Mouse (Mus musculus) CH12.LX (cell line): ENCODE results near the gene Pola2. TPM values are rescaled to one million over a fixed set of nuclear protein-coding genes. Genes with fewer than 3 reads are reported as not detected.

Source experiments
- DNase-seq: peaks from one replicate; pipeline ENCODE4 v3.0.0-alpha.2; 2013; ENCODE audit errors: extremely low read depth
- H3K27ac ChIP-seq: 2 replicates; pipeline ENCODE4 v1.5.1; 2012; ENCODE audit warnings: low read depth, mild to moderate bottlenecking, control low read depth, moderate library complexity; ENCODE audit not compliant: insufficient read depth
- H3K27me3 ChIP-seq: replicated peaks from 2 replicates; pipeline ENCODE3; 2012; ENCODE audit warnings: inconsistent platforms
- H3K36me3 ChIP-seq, 2 experiments: replicated peaks in 1 of 2; 2 replicates each; pipeline versions ENCODE3 to v1.6.1; 2012; ENCODE audit warnings: inconsistent platforms in 1 of 2, low read length in 1 of 2, mild to moderate bottlenecking in 1 of 2, mixed read lengths in 1 of 2, moderate library complexity in 1 of 2; ENCODE audit not compliant: control insufficient read depth in 1 of 2, insufficient read depth in 1 of 2
- H3K4me1 ChIP-seq, 2 experiments: 2 replicates each; pipeline ENCODE4 v1.6.1; 2012; ENCODE audit warnings: inconsistent platforms in 1 of 2, moderate library complexity in 1 of 2; ENCODE audit not compliant: insufficient read depth in 2 of 2, control insufficient read depth in 1 of 2
- H3K4me2 ChIP-seq: 2 replicates; pipeline ENCODE4 v1.6.1; 2012; ENCODE audit warnings: low read depth, mild to moderate bottlenecking, control low read depth; ENCODE audit not compliant: poor library complexity, insufficient read depth, severe bottlenecking
- H3K4me3 ChIP-seq, 3 experiments: fragments of 150-350 bp in 1 of 3; sonication (generic) in 1 of 3; replicated peaks in 1 of 3; 2 replicates each; pipeline versions ENCODE3 to v1.5.1; 2011 to 2012; ENCODE audit warnings: low read depth in 2 of 3, low read length in 2 of 3, mild to moderate bottlenecking in 2 of 3, moderate library complexity in 2 of 3, control low read depth in 1 of 3, improper control_type of control experiment in 1 of 3, inconsistent platforms in 1 of 3, mixed read lengths in 1 of 3; ENCODE audit not compliant: poor library complexity in 1 of 3
- H3K79me2 ChIP-seq: replicated peaks from 2 replicates; pipeline ENCODE4 v1.6.1; 2012; ENCODE audit warnings: mild to moderate bottlenecking, moderate library complexity; ENCODE audit not compliant: control insufficient read depth, poor library complexity, insufficient read depth, severe bottlenecking; ENCODE audit errors: extremely low read depth
- H3K9ac ChIP-seq: 2 replicates; pipeline ENCODE4 v1.6.1; 2012; ENCODE audit warnings: low read depth, mild to moderate bottlenecking, control low read depth, moderate library complexity; ENCODE audit not compliant: insufficient read depth
- H3K9me3 ChIP-seq: replicated peaks from 2 replicates; pipeline ENCODE3; 2012; ENCODE audit warnings: low read length, inconsistent platforms, mixed read lengths
- CHD1 ChIP-seq: IDR thresholded peaks from 2 replicates; pipeline ENCODE4 v1.6.1; 2012; ENCODE audit warnings: low read depth, low read length, improper control_type of control experiment, inconsistent platforms
- CHD2 ChIP-seq: IDR thresholded peaks from 2 replicates; pipeline ENCODE4 v1.6.1; 2011; ENCODE audit warnings: low read length, improper control_type of control experiment
- E2F4 ChIP-seq: IDR thresholded peaks from 2 replicates; pipeline ENCODE4 v1.6.1; 2011; ENCODE audit warnings: low read depth, low read length, improper control_type of control experiment; ENCODE audit not compliant: insufficient replicate concordance
- ELF1 ChIP-seq: IDR thresholded peaks from 2 replicates; pipeline ENCODE4 v1.6.1; 2014; ENCODE audit warnings: low read depth, mild to moderate bottlenecking, inconsistent platforms, low read length, improper control_type of control experiment
- EP300 ChIP-seq: IDR thresholded peaks from 2 replicates; pipeline ENCODE4 v1.6.1; 2011; ENCODE audit warnings: low read length, improper control_type of control experiment
- ETS1 ChIP-seq: conservative IDR thresholded peaks from 2 replicates; pipeline ENCODE4 v1.6.1; 2012; ENCODE audit warnings: low read depth, mild to moderate bottlenecking, inconsistent platforms, low read length, improper control_type of control experiment, moderate library complexity
- GABPA ChIP-seq: IDR thresholded peaks from 2 replicates; pipeline ENCODE4 v1.6.1; 2012; ENCODE audit warnings: low read depth, low read length, improper control_type of control experiment, inconsistent platforms; ENCODE audit not compliant: insufficient replicate concordance
- HCFC1 ChIP-seq: IDR thresholded peaks from 2 replicates; pipeline ENCODE4 v1.6.1; 2012; ENCODE audit warnings: low read depth, mild to moderate bottlenecking, inconsistent platforms, low read length, improper control_type of control experiment
- IRF4 ChIP-seq: IDR thresholded peaks from 2 replicates; pipeline ENCODE4 v1.6.1; 2014; ENCODE audit warnings: low read depth, mild to moderate bottlenecking, inconsistent platforms, low read length, improper control_type of control experiment
- JUN ChIP-seq: IDR thresholded peaks from 2 replicates; pipeline ENCODE4 v1.6.1; 2011; ENCODE audit warnings: low read depth, mild to moderate bottlenecking, low read length, improper control_type of control experiment, moderate library complexity; ENCODE audit not compliant: insufficient read depth
- JUND ChIP-seq: conservative IDR thresholded peaks from 2 replicates; pipeline ENCODE4 v1.6.1; 2011; ENCODE audit warnings: low read depth, low read length, improper control_type of control experiment
- MAX ChIP-seq: IDR thresholded peaks from 2 replicates; pipeline ENCODE4 v1.6.1; 2011; ENCODE audit warnings: low read length, improper control_type of control experiment
- MAZ ChIP-seq: IDR thresholded peaks from 2 replicates; pipeline ENCODE4 v1.6.1; 2012; ENCODE audit warnings: low read depth, mild to moderate bottlenecking, inconsistent platforms, low read length, improper control_type of control experiment, moderate library complexity
- MXI1 ChIP-seq: IDR thresholded peaks from 2 replicates; pipeline ENCODE4 v1.6.1; 2011; ENCODE audit warnings: mild to moderate bottlenecking, low read depth, low read length, improper control_type of control experiment
- MYC ChIP-seq: IDR thresholded peaks from 2 replicates; pipeline ENCODE4 v1.6.1; 2011; ENCODE audit warnings: low read depth, mild to moderate bottlenecking, improper control_type of control experiment, low read length
- NRF1 ChIP-seq: IDR thresholded peaks from 2 replicates; pipeline ENCODE4 v1.6.1; 2014; ENCODE audit warnings: low read depth, mild to moderate bottlenecking, inconsistent platforms, low read length, improper control_type of control experiment, moderate library complexity
- RAD21 ChIP-seq: IDR thresholded peaks from 2 replicates; pipeline ENCODE4 v1.6.1; 2011; ENCODE audit warnings: low read depth, mild to moderate bottlenecking, low read length, improper control_type of control experiment, moderate library complexity
- RCOR1 ChIP-seq: conservative IDR thresholded peaks from 2 replicates; pipeline ENCODE4 v1.6.1; 2012; ENCODE audit warnings: low read depth, mild to moderate bottlenecking, inconsistent platforms, low read length, improper control_type of control experiment
- TBP ChIP-seq: conservative IDR thresholded peaks from 2 replicates; pipeline ENCODE4 v1.6.1; 2011; ENCODE audit warnings: low read depth, low read length, improper control_type of control experiment
- TCF12 ChIP-seq: IDR thresholded peaks from 2 replicates; pipeline ENCODE4 v1.6.1; 2014; ENCODE audit warnings: low read depth, mild to moderate bottlenecking, inconsistent platforms, low read length, improper control_type of control experiment
- UBTF ChIP-seq: IDR thresholded peaks from 2 replicates; pipeline ENCODE4 v1.6.1; 2012; ENCODE audit warnings: low read depth, mild to moderate bottlenecking, inconsistent platforms, low read length, improper control_type of control experiment, moderate library complexity
- USF1 ChIP-seq: IDR thresholded peaks from 2 replicates; pipeline ENCODE4 v1.6.1; 2014; ENCODE audit warnings: low read depth, mild to moderate bottlenecking, inconsistent platforms, low read length, improper control_type of control experiment
- ZC3H11A ChIP-seq: IDR thresholded peaks from 2 replicates; pipeline ENCODE4 v1.6.1; 2012; ENCODE audit warnings: low read depth, mild to moderate bottlenecking, inconsistent platforms, low read length, improper control_type of control experiment
- ZMIZ1 ChIP-seq: IDR thresholded peaks from 2 replicates; pipeline ENCODE4 v1.6.1; 2012; ENCODE audit warnings: low read depth, mild to moderate bottlenecking, inconsistent platforms, low read length, improper control_type of control experiment
- ZNF384 ChIP-seq: IDR thresholded peaks from 2 replicates; pipeline ENCODE4 v1.6.1; 2012; ENCODE audit warnings: low read depth, low read length, improper control_type of control experiment, inconsistent platforms
- dilution Hi-C: fragments of 300-500 bp; cut with MboI; formaldehyde crosslinking; loops from 2 replicates; pipeline ENCODE4 v1.14.3; 2020; ENCODE audit warnings: low sequenced_read_pairs; ENCODE audit not compliant: extremely low pct_unique_long_range_greater_than_20kb, extremely low pct_ligation_motif_present
- in situ Hi-C: fragments of 300-500 bp; cut with MboI; formaldehyde crosslinking; loops from 3 replicates; pipeline ENCODE4 v1.14.3; 2019; ENCODE audit warnings: low sequenced_read_pairs, low pct_ligation_motif_present, low pct_unique_long_range_greater_than_20kb, mixed read lengths
- polyA plus RNA-seq: library from polyadenylated mRNA; unstranded; fragments of >175 nt; gene quantifications from 2 replicates; pipeline ENCODE4 v1.2.1, GENCODE M21; 2012; ENCODE audit warnings: low read depth; ENCODE audit not compliant: insufficient read length
- total RNA-seq, 2 experiments: library from RNA; depleted of rRNA; stranded (reverse); fragments of 300-350 nt in 1 of 2; fragments of >200 nt in 1 of 2; gene quantifications; 2 replicates each; pipeline ENCODE4 v1.2.3; 2012 to 2014

Gene Pola2
- total and polyA plus RNA-seq, 3 experiments: 60.3 to 91.4 (median 71.7) TPM

GRCm38 (mm10) chr19:5928546-5928945 is 35.5 kb downstream of the Pola2 start:
- Histone ChIP-seq H3K27ac (no peak overlapping the region), H3K4me2 (no peak overlapping the region), H3K79me2 (no peaks in the 10 kb centered on the region), H3K9ac (no peak overlapping the region), H3K9me3 (no peaks in the 10 kb centered on the region), H3K27me3 (peaks cover 7% of the 10 kb centered on the region), H3K36me3 (no peaks in the 10 kb centered on the region), H3K4me3 (no peak overlapping the region), H3K4me1 (peaks cover 19 to 54% of the 10 kb centered on the region in 2 experiments)
- in situ Hi-C loops: no loop called here
- no peak for DNase-seq
- dilution Hi-C loops: no loop called here
- no peak for TF ChIP-seq ETS1
- TF ChIP-seq NRF1: no peak
- no peak for TF ChIP-seq EP300
- no peak for TF ChIP-seq JUN
- TF ChIP-seq ZMIZ1: no peak
- no peak for TF ChIP-seq TBP
- TF ChIP-seq ZNF384: no peak
- no peak for TF ChIP-seq IRF4
- no peak for TF ChIP-seq ZC3H11A
- TF ChIP-seq E2F4: no peak
- no peak for TF ChIP-seq MAX
- no peak for TF ChIP-seq RCOR1
- TF ChIP-seq USF1: no peak
- no peak for TF ChIP-seq ELF1
- TF ChIP-seq RAD21: no peak
- TF ChIP-seq UBTF: no peak
- TF ChIP-seq JUND: no peak
- TF ChIP-seq, all 38 proteins: peak for 0

GRCm38 (mm10) chr19:5928104-5928503 is 35.9 kb downstream of the Pola2 start:
- Histone ChIP-seq H3K4me3 (no peak overlapping the region), H3K9ac (no peak overlapping the region), H3K4me1 (peaks cover 19 to 55% of the 10 kb centered on the region in 2 experiments), H3K9me3 (no peaks in the 10 kb centered on the region), H3K79me2 (no peaks in the 10 kb centered on the region), H3K27ac (no peak overlapping the region), H3K4me2 (no peak overlapping the region), H3K36me3 (no peaks in the 10 kb centered on the region), H3K27me3 (peaks cover 7% of the 10 kb centered on the region)
- in situ Hi-C loops: no loop called here
- dilution Hi-C loops: no loop called here
- no peak for TF ChIP-seq MAZ
- no peak for TF ChIP-seq HCFC1
- no peak for TF ChIP-seq IRF4
- no peak for TF ChIP-seq NRF1
- TF ChIP-seq CHD1: no peak
- TF ChIP-seq JUN: no peak
- no peak for TF ChIP-seq TCF12
- TF ChIP-seq UBTF: no peak
- no peak for TF ChIP-seq TBP
- no peak for TF ChIP-seq MXI1
- no peak for TF ChIP-seq MYC
- no peak for TF ChIP-seq CHD2
- TF ChIP-seq RAD21: no peak
- no peak for TF ChIP-seq GABPA
- no peak for DNase-seq
